Mouse (Mus musculus) forebrain, postnatal 0 days (tissue): ENCODE measurements at regions not wholly inside any gene's neighbourhood (a gene's known extent, or its start where the extent isn't known, plus 50 kb on each side); places are given as distances from the start of the nearest gene placed in this dataset.

ENCODE experiments used
- ATAC-seq: fragments of 200-750 bp; cut with Nextera tagmentation; 2 replicates; pipeline ENCODE4 v1.8.0; 2017; ENCODE audit warnings: mild to moderate bottlenecking, moderate library complexity
- DNase-seq: peaks from one replicate; pipeline ENCODE4 v3.0.0-alpha.2; 2015
- H3K27ac ChIP-seq: fragments of 300-500 bp; sonication (generic); 2 replicates; pipeline ENCODE4 v1.5.1; 2014; ENCODE audit warnings: low read depth, mild to moderate bottlenecking, antibody characterized with exemption, low read length, moderate library complexity, mixed read lengths
- H3K27me3 ChIP-seq: fragments of 300-500 bp; sonication (generic); 2 replicates; pipeline ENCODE4 v1.6.1; 2014; ENCODE audit warnings: mild to moderate bottlenecking, low read length, mixed read lengths; ENCODE audit not compliant: insufficient read depth
- H3K36me3 ChIP-seq: fragments of 300-500 bp; sonication (generic); 2 replicates; pipeline ENCODE4 v1.6.1; 2014; ENCODE audit warnings: mild to moderate bottlenecking, moderate library complexity; ENCODE audit not compliant: insufficient read depth
- H3K4me1 ChIP-seq: fragments of 300-500 bp; sonication (generic); 2 replicates; pipeline ENCODE4 v1.6.1; 2014; ENCODE audit warnings: antibody characterized with exemption; ENCODE audit not compliant: insufficient read depth
- H3K4me2 ChIP-seq: fragments of 300-500 bp; sonication (generic); 2 replicates; pipeline ENCODE4 v1.6.1; 2014; ENCODE audit warnings: low read depth, mild to moderate bottlenecking, moderate library complexity
- H3K4me3 ChIP-seq: fragments of 300-500 bp; sonication (generic); 2 replicates; pipeline ENCODE4 v1.5.1; 2014; ENCODE audit warnings: low read depth, low read length, mixed read lengths
- H3K9ac ChIP-seq: fragments of 300-500 bp; sonication (generic); 2 replicates; pipeline ENCODE4 v1.6.1; 2014; ENCODE audit warnings: mild to moderate bottlenecking
- H3K9me3 ChIP-seq: fragments of 300-500 bp; sonication (generic); 2 replicates; pipeline ENCODE4 v1.6.1; 2016; ENCODE audit warnings: low read length
- CTCF ChIP-seq: sonication (generic); IDR thresholded peaks from 2 replicates; pipeline ENCODE4 v1.5.1; 2016; ENCODE audit warnings: antibody characterized with exemption, control low read depth, low read depth
- WGBS: fragments of 180-500 bp; shearing (Covaris S2); extraction: QIAGEN DNeasy Blood & Tissue Kit; methylation state at CpG from one replicate; pipeline ENCODE4 v1.1.7; 2014; 5-methylcytosine and 5-hydroxymethylcytosine counted together

- DNase-seq: peak; percentile 30
- Histone ChIP-seq H3K27ac (no peak overlapping the region), H3K4me1 (no peaks in the 10 kb centered on the region), H3K4me2 (no peak overlapping the region), H3K9ac (no peak overlapping the region), H3K4me3 (no peak overlapping the region), H3K9me3 (no peaks in the 10 kb centered on the region), H3K36me3 (no peaks in the 10 kb centered on the region), H3K27me3 (no peaks in the 10 kb centered on the region)
- TF ChIP-seq CTCF: no peak
- WGBS: 85% methylated on average over 3 of the region's 3 CpGs
- no peak; the same call in 1 of the 2 replicates for ATAC-seq
Measured at GRCm38 (mm10) chr7:90067961-90068665, 61.9 kb upstream of the Picalm start.

GRCm38 (mm10) chr7:90070267-90070666, 59.7 kb upstream of the Picalm start:
- ATAC-seq: no peak
- Histone ChIP-seq H3K9ac (no peak overlapping the region), H3K36me3 (no peaks in the 10 kb centered on the region), H3K27ac (no peak overlapping the region), H3K9me3 (no peaks in the 10 kb centered on the region), H3K27me3 (no peaks in the 10 kb centered on the region), H3K4me2 (no peak overlapping the region), H3K4me3 (no peak overlapping the region), H3K4me1 (no peaks in the 10 kb centered on the region)
- TF ChIP-seq CTCF: no peak
- no peak for DNase-seq
- WGBS: 79% methylated on average over 7 of the region's 7 CpGs

- no peak overlapping the region for H3K4me3 ChIP-seq
- no peaks in the 10 kb centered on the region for H3K27me3 ChIP-seq
- no peak overlapping the region for H3K4me2 ChIP-seq
- H3K9ac ChIP-seq: no peak overlapping the region
- no peaks in the 10 kb centered on the region for H3K4me1 ChIP-seq
- ATAC-seq (no peak), DNase-seq (no peak)
- H3K27ac ChIP-seq: no peak overlapping the region
- H3K9me3 ChIP-seq: no peaks in the 10 kb centered on the region
- no peak for TF ChIP-seq CTCF
- 89% methylated on average over 5 of the region's 5 CpGs for WGBS
- H3K36me3 ChIP-seq: no peaks in the 10 kb centered on the region
Measured at GRCm38 (mm10) chr7:90073865-90074264, 56.1 kb upstream of the Picalm start.

- Histone ChIP-seq H3K27me3 (no peaks in the 10 kb centered on the region), H3K4me3 (no peak overlapping the region), H3K36me3 (no peaks in the 10 kb centered on the region), H3K4me2 (no peak overlapping the region), H3K9ac (no peak overlapping the region), H3K4me1 (no peaks in the 10 kb centered on the region), H3K27ac (no peak overlapping the region), H3K9me3 (no peaks in the 10 kb centered on the region)
- ATAC-seq (peak; percentile 69), DNase-seq (peak; percentile 7)
- 63% methylated on average over 2 of the region's 2 CpGs for WGBS
- no peak for TF ChIP-seq CTCF
Measured at GRCm38 (mm10) chr7:90074592-90074991, 55.4 kb upstream of the Picalm start.

- Histone ChIP-seq H3K4me3 (no peak overlapping the region), H3K9ac (no peak overlapping the region), H3K4me1 (no peaks in the 10 kb centered on the region), H3K36me3 (no peaks in the 10 kb centered on the region), H3K27ac (no peak overlapping the region), H3K4me2 (no peak overlapping the region), H3K27me3 (no peaks in the 10 kb centered on the region), H3K9me3 (no peaks in the 10 kb centered on the region)
- TF ChIP-seq CTCF: no peak
- DNase-seq: no peak
- ATAC-seq: no peak
- 96% methylated on average over 2 of the region's 2 CpGs for WGBS
Measured at GRCm38 (mm10) chr7:90077565-90077964, 52.4 kb upstream of the Picalm start.

- no peak overlapping the region for H3K9ac ChIP-seq
- H3K27me3 ChIP-seq: no peaks in the 10 kb centered on the region
- TF ChIP-seq CTCF: no peak
- H3K36me3 ChIP-seq: no peaks in the 10 kb centered on the region
- ATAC-seq (no peak), DNase-seq (no peak)
- no peak overlapping the region for H3K27ac ChIP-seq
- no peaks in the 10 kb centered on the region for H3K9me3 ChIP-seq
- no peak overlapping the region for H3K4me3 ChIP-seq
- H3K4me2 ChIP-seq: no peak overlapping the region
- WGBS: 72% methylated on average over 7 of the region's 7 CpGs
- no peaks in the 10 kb centered on the region for H3K4me1 ChIP-seq
Measured at GRCm38 (mm10) chr7:90080083-90080772, 49.8 kb upstream of the Picalm start.
